Mouse (Mus musculus): ENCODE results near the gene Ugp2.
"Not testable (repeated sequence)": the region's sequence is repeated elsewhere in the genome, so short reads cannot be mapped to it uniquely, and the experiment has no call there.

Gene Ugp2

DNA sequence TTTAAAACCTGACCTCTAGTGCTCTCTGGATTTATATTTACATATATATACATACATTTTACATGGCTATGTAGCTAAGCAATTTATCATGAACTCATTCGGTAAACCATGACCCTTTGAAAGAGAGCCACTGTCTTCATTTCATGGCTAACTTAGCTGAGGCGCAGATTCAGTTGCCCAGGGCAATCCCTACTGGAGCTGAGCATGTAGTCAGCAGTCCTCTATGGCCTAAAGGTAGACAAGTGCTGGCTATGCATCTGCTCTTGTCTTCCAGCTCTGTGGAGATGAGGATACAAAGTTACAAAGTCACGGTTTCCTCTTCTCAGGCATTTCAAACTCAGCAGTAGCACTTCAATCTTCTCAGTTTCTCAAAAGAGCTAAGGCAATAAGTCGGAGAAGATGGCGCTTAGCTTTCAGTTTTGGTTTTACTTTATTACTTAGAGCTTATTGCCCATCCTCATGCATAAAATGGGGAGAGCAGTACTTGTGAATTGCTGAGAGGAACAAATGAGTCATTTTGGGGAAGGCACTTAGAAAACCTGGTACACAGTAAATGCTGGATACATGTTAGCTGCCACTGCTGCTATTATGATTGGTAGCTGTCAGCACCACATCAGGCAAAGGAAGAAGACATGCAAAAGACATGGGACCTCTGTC lies 38.2 kb downstream of the Ugp2 start:
- no peak for DNase-seq

DNA sequence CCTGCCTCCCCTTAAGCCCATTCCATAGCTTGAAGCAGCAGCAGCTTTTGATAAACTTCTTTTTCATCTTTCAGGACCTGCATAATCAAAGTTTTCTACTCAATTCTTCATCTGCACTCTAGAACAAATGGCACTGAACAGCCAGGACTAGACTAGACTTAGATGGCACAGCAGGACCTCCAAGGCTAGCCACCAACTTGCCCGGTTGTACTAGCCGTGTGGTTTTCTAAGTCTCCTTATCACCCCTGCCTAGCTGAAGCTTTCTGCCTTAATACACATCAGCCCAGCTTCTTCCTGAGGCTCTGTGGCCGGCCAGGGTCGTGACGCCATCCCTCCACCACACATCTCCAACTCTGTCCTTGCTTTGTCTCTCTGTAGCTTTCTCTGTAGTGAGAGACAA lies 42.9 kb downstream of the Ugp2 start:
- DNase-seq = no peak

DNA sequence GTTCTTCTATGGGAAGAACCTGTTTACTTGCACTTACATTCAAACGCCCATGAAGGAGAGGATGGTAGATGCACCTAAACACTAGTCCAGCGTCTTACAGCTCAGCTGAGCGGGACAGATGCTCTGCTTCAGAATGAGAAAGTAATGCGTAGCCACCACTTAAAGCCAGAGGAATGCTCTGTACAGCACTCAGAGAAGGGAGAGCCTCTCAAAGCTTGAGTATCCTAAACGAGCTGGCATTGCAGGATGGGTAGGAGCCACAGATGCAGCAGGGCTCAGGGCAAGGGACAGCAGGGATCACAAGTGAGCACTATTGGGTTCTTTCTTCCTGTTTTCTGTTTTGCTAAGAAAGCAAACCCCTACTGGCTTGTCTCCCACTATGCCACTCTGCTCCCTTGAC lies 43.5 kb downstream of the Ugp2 start:
- DNase-seq = no peak

GRCm38 (mm10) chr11:21326770-21327169 lies 44.2 kb downstream of the Ugp2 start:
- DNase-seq = no peak

DNA sequence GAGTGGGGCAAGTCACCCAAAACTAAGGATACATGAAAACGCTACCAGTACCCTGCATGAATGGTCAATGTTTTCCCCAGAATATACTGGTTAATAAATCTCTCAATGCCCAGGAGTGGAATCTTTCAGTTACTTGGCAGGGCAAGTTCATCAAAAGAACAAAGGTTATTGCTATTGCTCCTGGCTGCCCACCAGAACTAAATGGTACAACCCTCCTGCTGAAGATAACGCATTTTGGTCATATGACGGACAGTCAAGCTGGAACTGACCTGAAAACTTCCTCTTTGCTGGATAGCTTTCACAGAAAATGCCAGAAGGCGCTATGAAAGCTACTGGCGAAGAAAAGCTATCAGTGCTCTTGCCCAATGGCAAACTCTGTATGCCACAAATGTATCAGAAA lies 45.2 kb downstream of the Ugp2 start:
- no peak for DNase-seq

- peak; percentile 22 for DNase-seq
Measured at GRCm38 (mm10) chr11:21322349-21322748, 48.7 kb downstream of the Ugp2 start.

GRCm38 (mm10) chr11:21321577-21321976 lies 49.4 kb downstream of the Ugp2 start:
- DNase-seq = no peak

DNA sequence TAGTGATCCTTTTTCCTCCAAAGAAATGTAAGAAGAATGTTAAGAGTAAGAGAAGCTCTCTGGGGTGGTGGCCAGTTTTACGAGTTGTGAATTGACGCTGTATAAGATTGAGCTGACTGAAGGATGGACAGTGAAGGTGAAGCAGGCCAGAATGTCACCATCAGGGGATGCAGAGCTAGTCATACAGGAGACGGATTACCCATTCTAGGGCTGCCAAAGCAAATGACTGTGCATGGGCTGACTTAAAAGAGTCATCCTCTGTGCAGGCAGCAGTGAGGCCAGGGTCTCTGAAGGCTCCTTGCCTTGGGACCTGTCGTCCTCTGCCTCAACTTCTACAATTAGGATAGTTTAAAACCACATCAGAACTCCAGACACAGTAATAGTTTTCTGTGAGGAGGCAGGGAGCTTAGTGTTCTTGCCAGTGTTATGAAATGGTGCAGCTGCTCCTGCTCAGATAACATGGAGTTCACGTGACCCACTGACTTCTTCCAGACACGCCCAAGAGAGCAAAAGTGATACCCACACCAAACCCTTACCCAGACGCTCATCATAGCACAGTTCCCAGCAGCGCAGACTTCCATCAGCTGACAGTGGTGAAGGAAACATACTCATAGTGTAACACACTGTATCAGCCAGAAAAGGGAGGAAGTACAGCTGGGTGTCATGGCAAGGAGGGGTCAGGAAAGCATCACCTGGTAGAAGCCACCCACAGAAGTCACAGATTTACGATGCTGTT lies 56.9 kb downstream of the Ugp2 start:
- DNase-seq = no peak

GRCm38 (mm10) chr11:21309516-21309915 lies 61.5 kb downstream of the Ugp2 start:
- no peak for DNase-seq

DNA sequence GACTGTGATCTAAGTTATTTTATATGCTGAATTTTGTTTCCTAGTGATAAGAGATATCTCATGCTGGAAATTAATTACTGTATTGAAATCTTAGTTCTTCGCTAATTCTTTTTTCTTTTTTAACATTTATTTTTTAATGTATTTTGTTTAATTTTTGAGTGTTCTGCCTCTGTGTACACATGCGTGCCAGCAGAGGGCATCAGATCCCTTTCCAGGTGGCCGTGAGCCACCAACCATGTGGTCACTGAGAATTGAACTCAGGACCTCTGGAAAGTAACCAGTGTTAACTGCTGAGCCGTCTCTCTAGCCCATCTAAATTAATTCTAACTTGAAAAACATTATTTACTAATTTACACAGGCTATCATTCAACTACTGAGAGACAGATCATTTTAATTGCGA lies 62.9 kb downstream of the Ugp2 start:
- DNase-seq = peak; percentile 63

GRCm38 (mm10) chr11:21307078-21307668 lies 63.8 kb downstream of the Ugp2 start:
- DNase-seq = no peak

DNA sequence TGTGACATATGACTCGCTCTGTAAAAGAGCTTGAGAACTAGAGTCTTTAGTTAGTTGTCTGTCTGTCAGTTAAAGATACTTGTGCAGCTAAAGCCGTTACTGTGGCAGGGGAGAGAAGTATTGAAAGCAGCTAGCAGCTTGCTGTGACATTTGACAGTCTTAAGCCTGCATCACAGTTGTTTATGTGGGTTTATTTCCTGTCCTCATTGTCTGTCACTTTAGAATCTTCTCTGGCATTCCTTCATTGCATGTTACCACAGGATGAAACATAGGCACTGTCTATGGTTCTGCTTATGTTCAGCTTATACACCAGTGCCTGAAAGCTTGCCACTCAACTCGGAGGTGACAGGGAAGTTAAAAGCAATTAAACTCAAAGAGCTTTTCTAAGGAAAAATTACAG lies 67.4 kb downstream of the Ugp2 start:
- no peak for DNase-seq

- no peak for DNase-seq
Measured at GRCm38 (mm10) chr11:21295486-21295885, 75.5 kb downstream of the Ugp2 start.

DNA sequence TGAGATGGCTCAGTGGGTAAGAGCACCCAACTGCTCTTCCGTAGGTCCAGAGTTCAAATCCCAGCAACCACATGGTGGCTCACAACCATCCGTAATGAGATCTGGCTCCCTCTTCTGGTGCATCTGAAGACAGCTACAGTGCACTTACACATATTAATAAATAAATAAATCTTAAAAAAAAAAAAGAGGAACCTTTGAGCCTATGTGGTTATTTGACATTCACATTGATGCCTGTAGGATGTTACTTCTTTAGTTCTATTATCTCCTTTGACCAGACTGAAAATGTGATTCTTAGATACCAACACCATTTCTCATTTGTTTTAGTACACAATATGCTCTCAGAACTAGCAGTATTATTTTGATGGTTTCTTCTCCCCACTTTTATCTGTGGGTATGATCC lies 82.8 kb downstream of the Ugp2 start:
- not testable (repeated sequence) for DNase-seq

GRCm38 (mm10) chr11:21286391-21286790 lies 84.6 kb downstream of the Ugp2 start:
- DNase-seq = no peak

DNA sequence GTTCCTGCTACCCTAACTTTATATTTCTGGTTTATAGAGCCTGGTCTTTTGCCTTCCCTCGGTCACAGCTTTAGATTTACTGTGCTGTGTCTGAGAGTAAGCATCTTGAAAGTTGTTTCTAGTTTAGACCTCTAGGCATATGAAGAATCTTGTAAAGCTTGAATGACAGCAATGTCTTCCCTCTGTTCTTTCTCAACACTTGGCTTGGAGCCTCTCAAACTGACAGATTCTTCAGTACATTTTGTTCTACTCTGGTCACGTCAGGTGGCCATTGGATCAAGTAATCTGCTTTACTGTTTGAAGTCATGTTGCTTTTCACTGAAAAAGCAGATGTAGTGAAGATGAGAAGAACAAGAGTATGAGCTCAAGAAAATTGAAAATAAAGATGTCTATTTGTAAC lies 94.8 kb downstream of the Ugp2 start:
- DNase-seq = no peak
